Mouse (Mus musculus) CD4-positive, CD25-positive, alpha-beta regulatory T cell, adult 4 months (primary cell): ENCODE measurements at regions not wholly inside any gene's neighbourhood (a gene's known extent, or its start where the extent isn't known, plus 50 kb on each side); places are given as distances from the start of the nearest gene placed in this dataset.
"Not testable (repeated sequence)": the region's sequence is repeated elsewhere in the genome, so short reads cannot be mapped to it uniquely, and the experiment has no call there.

Source experiments
- ATAC-seq: one replicate; pipeline ENCODE4 v1.8.0; 2017

DNA sequence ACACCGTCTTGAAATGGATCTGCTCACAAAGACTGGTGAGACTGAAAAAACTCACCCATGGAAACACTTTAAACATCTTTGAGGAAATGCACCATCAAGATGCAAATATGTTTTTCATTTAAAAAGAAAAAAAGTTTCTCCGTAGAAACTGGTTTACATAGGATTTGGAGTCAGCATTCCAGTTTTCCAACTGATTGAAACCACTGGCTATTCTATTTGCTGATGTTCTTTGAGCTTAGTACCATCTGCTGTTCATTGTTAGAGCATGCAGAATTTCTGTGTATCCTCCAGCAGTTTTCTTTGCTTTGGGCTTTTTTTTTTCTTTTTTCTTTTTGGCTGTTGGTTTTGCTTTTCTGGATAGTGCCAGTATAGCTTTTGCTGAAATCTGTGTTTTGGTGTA lies 1948.3 kb downstream of the 9330182O14Rik start:
- no peak for ATAC-seq

DNA sequence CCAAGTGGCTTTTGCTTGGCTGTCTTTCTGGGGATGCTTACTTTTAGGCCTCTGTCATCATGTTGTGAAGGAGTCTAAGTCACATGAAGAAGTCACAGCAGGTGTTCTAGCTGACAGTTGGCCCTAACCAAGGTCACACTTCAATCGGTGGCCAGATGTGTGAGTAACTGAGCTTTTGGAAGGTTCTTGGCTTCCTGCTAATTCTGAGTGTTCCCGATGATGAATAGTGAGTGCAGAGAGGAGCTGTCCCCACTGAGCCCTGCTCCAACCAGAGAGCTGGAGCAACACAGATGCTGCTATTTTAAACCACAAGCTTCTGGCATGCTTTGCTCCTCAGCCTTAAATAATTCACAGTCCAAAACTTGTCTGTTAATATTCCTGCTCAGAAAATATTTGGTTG lies 1966.6 kb downstream of the 9330182O14Rik start:
- no peak for ATAC-seq

DNA sequence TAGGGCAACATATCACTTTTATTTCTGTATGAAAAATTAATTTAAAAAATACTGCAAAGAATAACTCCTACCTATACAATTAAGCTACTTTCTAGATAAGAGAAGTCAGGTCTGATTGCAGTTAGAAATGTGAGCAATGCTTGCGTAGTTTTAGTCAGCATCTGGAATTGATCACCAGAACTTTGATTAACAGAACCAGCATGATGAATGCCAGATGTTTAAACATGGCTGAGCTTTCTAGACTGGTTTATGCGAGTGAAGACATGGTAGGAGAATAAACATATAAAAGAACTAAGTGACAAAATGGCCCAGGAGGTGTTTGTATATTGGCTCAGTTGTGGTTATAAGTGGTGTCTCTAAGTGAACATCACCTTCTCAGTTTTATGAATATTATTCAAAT lies 1970.7 kb downstream of the 9330182O14Rik start:
- ATAC-seq: no peak

DNA sequence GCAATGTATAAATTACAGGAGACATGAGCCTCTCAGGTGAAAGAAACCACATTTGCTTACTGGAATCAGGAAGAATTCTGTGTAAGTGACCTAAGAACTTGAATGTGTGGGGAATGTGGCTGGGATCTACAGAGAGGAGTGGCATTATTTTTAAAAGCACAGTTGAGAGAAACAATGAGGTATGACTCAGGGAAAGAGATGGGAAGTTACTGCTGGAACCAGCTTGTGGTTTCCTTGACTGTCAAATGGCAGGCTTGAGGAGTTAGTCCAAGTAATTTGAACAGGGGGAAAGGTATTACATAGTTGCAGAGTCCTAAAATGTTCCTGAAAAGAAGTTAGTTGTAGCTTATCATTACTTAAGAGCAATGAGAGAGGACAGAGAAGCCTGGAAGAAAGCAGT lies 1972.9 kb downstream of the 9330182O14Rik start:
- no peak for ATAC-seq

DNA sequence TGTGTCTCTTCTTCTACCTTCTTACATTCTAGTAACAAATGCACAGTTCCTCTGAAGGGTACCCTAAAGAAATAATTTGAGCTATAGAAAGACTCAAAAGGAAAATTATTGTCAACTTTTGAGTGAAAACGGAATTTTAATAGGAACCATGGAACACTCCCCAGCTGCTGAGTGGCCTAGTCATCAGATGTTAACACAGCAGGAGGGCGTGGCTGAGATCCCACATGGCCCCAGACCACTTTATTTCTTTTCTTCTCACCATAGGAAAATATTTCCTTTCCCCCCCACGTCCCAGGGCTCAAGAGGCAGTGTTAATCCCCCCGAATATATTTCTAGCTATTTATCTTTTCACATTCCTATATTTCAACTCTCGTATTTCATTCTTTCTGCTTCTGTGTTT lies 1977.6 kb downstream of the 9330182O14Rik start:
- no peak for ATAC-seq

DNA sequence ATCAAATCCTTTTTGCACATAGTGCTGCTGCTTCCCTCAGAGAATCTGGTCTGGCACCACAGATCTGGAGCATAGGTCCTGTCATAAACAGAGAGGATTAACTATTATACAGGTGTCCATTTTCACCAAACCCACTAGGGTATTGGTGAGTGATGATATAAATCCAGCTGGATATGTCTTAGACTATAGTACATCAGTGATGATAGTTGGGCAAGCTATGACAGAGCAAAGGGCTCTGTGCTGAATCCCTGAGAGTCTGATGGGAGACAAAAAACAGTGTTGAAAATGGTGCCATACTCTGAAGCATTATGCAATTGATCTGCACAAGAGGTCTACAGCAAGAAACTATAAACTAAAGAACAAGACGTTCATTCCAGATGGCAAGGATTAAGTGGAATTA lies 1993.3 kb downstream of the 9330182O14Rik start:
- ATAC-seq: no peak

DNA sequence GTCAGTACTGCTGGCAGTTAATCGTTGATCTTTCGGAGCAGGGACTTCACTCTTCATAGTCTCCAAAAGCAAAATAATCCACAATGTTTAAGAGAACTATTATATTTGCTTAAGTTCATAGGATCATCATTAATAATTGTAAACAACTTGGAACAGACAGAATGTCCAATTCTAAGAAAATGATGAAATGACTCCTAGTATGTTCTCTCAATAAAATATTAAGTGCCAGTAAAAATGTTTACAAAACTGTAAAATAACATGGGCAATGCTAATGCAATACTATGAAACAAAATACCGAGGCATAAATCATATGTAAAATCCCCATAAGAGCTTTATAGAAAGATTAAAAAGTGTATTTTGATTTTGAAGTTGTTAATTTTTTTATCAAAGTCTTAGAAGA lies 1994.8 kb downstream of the 9330182O14Rik start:
- ATAC-seq: no peak

DNA sequence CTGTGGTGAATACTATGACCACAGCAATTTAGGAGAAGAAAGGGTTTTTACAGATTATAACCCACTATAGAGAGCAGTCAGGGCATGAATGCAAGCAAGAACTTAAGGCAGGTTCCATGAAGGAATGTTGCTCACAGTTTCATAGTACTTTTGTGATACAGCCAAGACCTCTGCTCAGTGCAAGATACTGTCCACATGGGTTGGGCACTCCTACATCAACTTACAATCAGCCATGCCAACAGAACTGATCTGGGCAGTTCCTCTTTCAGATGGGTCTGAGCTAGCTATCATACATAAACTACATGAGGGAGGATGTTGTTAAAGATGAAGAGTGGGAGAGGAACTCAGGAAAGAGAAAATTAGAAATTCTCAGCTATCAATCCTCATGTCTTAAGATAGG lies 2032.4 kb downstream of the 9330182O14Rik start:
- no peak for ATAC-seq

DNA sequence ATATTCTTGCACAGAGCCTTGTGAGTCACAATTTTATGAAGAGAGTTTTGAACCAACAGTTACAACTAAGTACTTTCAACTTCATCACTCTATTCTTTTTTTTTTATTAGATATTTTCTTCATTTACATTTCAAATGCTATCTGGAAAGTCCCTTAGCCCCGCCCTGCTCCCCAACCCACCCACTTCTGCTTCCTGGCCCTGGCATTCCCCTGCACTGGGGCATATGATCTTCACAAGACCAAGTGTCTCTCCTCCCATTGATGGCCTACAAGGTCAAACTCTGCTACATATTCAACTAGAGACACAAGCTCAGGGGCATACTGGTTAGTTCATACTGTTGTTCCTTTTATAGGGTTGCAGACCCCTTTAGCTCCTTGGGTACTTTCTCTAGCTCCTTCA lies 2043.6 kb downstream of the 9330182O14Rik start:
- not testable (repeated sequence) for ATAC-seq

DNA sequence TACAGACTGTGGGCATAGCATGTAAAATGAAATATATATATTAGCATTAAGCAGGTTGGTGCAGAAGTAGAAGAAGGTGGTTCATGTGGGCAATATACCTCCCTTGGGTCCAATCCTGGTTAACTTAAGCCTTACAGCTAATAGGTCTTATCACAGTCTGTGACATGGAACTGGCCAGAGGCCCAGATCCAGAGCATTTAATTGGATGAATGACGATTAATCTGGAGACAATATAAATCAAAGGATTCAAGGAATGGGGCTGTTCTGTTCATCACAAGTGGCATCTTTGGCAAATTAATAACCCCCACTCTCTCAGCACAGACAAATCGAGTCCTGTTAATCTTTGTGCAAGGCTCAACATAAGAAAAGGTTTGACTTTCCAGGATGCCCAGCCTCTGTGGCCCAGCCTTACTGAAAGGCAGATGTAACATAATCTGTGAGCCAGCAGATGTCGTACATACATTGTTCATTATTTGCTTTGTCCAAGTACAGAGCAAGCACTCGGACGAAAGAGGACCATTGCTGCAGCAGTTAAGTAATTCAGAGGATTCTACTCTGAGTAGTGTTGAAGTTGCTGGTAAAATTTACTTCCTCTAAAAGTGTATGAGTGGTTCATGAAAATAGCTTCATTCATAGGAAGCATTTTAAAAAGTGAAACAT lies 2073.2 kb downstream of the 9330182O14Rik start:
- no peak for ATAC-seq

DNA sequence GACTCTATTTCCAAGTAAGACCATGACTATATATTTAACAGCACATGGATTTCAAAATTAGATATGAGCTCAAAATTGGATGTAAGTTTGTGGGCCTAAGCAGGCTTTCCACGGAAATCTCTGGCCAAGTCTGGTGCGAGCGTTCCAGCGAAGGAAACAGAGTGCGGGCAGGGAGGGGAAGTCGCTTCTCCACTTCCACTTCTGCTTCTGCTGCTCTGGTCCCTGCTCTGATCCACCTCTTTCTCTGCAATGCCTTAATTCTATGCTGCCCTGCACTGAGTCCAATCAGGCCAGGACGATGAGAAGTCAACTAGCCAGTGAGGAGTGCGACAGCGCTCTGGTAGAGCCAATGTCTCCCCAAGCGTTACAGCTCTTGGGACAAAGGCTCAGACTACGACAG lies 2085.3 kb downstream of the 9330182O14Rik start:
- ATAC-seq: no peak

DNA sequence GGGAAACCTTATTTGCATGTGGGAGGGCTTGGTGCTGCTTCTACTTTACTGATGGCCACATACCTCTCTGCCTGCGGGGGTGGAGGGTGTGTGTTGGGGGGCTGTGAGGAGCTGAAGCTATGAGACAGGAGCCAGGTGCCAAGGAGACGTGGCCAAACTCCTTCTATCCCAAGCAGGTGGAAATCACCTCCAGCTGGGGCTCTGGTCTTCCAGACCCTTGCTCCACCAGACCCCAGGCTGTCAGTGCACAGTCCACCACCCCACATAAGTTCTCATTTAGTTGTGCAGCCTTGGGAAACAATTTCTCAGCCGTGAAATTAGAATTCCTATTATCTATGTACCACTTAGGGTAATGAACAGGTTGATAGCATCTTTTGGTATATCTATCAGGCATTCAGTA lies 2085.8 kb downstream of the 9330182O14Rik start:
- ATAC-seq: no peak

DNA sequence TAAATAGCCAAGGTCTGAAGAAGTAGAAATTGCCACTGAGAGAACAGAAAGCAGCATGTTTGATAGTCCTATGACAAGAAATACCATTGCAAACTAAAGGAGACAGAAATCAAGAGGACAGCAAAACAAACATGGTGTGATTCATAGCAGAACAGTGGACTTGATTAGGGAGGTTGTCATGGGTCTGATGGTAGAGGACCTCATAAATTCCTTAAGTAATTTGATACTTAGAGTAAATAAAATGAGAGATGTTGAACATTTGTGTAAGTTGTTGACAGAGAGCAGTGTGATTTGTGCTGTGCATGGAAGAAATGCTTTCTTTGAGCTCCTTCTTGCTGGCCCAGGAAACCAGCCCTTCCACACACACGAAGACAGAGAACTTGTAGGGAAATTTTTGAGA lies 2090.8 kb downstream of the 9330182O14Rik start:
- no peak for ATAC-seq

DNA sequence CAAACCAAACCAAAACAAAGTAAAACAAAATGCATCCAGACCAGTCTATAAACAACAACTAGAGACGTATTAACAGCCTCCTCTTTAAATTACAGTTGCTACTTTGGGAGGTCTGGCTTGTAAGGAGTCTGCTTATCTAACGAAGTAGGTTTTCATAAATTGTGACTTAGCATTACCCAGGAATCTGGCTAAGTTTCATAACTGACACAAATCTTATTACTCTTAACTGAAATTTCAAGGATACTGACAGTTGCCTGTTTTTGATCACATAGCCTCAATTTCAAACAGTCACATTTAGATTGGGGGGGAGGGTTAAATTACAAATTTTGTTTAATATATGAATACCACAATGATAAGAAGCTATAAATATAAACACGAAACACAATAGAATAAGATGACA lies 2097.5 kb downstream of the 9330182O14Rik start:
- ATAC-seq: no peak

DNA sequence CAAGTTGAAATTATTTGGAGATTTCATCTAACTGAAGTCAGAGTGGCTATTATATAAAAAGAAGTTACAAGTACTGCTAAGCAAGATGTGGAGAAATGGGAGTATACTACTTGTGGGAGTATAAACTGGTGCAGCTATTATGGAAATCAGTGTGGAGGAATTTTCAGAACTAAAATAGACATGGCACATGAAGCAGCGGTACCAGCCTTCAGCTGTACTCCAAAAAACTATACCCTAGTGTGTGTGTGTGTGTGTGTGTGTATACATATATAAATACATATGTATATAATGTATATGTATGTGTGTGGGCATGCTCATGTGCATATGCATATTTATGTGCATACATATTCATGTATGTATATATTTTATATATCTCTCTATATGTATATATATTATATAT lies 2112.6 kb downstream of the 9330182O14Rik start:
- no peak for ATAC-seq

DNA sequence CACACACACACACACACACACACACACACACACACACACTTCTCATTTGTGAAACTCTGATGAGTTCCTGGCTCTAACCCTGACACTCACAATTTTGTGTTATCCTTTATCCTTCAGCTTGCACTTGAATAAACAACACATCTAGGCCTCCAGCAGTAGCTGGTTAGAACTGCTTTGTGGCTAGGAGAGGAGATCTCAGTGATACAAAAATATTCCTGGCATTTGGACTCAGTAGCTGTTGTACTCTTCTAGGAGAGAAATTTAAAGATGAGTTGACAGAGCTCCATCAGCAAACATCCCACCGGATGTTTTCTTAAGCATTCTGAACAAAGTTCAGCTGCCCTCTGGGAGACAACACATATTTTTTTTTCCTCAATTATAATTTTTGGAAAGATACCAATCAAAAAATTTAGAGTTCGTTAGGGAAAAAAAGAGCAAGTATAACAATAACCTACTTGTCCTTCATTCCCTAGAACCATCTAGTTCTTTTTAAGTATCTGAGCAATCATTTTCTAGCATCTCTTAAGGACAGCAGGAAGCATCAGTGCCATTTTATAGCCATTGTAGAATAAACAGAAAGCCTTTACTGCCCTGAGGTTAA lies 2118.7 kb downstream of the 9330182O14Rik start:
- ATAC-seq: no peak

DNA sequence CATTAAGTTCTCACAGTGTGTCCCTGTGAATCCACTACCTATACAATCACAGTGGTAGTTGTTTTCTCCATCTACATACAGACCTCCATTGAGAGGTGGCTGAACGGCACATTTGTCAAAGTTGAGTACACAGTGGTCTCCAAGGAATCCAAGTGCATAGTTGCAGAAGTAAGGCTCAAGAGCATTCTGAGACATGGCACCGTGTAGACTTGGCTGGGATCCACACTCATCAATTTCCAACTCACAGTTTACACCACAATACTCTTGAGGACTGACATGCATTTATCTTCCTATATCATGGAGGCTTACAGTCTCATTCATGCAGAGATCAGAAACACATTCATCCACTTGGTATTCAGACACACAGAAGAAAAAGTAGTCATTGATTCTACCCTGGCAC lies 2122.2 kb downstream of the 9330182O14Rik start:
- no peak for ATAC-seq

DNA sequence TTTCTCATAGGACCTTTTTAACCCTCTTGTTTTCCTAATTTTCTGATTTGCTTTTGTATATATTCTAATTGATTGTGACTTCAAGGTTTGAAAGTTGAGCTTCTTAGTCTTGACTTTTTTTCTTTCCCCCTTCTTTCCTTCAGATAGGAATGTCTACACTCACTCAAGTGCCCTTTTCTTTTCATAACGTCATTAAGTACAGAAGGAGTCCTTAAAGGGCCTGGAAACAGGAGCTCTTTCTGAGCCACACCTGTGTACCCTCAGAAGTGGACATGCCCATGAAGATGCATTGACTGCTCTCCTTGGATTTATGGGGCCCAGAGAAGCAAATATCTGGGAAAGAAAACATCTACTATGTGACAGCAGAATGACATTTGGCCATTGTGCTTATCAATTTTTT lies 2141.0 kb downstream of the 9330182O14Rik start:
- no peak for ATAC-seq

DNA sequence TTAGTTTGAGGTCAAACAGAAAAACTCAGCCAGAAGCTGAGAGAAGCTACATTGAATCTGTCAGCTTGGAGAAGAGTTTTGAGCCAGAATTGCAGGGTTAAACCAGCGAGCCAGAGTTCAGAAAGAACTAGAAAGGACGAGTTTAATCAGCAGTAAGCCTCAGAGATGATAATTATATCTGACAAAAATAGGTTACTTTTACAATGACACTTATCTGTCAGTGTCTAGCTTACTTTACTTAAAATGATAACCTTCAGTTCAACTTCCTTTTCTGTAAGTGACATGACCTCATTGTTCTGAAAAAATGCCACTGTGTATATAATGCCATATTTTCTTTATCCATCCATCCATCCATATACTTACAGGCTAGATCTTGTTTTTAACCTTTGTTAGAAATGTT lies 2143.1 kb downstream of the 9330182O14Rik start:
- no peak for ATAC-seq

DNA sequence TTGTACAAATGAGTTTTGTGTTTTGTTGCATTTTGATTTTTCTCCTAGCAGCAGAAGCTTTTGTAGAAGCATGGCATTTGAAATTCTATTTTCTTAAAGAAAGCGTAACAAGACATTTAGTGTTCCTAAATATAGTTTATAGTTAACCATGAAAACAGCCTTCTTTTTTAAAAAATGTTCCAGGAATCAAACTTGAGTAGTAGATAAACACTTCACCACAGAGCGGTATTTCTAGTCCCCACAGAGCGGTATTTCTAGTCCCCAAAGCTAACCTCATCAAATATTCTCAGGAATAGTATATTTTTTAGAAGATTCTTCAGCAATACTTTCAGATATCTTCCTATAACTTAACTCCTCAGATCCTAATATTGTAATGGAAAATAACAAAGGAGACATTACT lies 2146.6 kb downstream of the 9330182O14Rik start:
- ATAC-seq: no peak

DNA sequence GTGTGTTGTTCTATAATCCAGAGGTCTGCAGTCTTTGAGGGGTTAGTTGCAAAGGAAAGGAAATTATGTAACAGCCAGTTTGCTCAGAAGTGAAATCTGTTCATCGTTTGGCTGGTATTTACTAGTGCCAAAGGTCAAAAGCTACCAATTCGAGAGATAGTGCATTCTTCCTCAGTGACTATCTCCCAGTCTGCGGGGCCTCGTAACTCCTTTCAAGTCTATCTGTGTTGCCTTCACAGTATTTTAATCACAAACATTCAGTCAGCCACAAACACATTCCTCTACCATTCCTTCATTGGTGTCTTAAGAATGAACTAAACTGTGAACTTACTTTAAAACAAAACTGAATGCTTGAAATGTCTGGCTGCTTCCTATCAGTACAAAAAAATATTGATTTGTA lies 2162.2 kb downstream of the 9330182O14Rik start:
- ATAC-seq: no peak

DNA sequence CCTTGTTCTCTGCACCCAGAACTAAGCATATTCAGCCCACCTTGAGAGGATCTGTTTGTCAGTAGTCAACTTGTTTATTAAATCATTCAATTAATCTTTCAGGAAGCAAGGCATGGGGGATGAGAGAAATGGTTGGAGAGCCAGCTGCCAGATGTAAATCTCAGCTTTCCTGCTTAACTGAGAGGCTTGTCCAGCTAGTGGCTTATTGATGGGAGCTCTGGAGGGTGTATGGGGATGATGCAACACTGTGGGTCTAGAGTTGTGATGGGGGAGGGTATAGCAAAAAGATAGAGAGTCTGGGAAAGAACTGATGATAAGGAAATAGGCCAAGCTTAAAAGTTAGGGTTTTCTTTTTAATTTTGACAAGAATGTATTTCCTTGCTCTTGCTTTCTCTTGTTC lies 2163.3 kb downstream of the 9330182O14Rik start:
- ATAC-seq: no peak

DNA sequence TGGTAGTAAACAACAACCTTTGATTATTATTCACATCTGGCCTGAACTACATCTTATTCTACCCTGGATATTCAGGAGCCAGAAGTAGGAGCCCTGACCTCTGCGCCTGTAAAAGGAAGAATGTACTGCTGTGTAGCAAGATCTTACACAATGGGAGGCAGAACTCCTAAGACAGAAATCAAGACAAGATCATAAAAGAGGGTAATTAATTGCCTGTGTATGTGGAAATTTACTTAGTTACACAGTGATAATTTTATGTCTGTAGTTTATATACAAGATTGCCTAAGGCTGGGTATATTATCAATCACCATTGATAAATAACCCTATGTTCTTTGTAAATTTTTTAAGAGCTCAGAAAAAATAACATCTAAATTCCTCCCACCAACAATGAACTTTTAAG lies 2167.8 kb downstream of the 9330182O14Rik start:
- ATAC-seq: no peak

DNA sequence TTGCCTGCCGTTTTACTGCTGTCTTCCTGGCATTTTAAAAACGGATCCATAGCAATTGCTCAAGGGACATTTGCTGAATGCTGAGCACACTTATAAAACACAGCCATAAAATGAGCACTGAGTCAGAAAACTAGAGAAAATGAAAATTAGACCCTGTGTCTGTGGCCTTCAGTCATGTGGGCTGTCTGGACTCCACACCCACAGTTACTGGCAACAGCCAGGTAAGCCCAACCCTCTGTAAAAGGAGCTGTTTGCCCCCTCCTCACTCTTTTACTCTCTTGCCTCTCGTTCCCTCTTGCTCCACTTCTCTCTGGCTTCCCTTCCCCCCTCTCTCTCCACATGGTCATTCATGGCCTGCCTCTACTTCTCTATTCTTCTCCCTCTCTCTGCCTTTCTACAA lies 2169.9 kb downstream of the 9330182O14Rik start:
- ATAC-seq: no peak

DNA sequence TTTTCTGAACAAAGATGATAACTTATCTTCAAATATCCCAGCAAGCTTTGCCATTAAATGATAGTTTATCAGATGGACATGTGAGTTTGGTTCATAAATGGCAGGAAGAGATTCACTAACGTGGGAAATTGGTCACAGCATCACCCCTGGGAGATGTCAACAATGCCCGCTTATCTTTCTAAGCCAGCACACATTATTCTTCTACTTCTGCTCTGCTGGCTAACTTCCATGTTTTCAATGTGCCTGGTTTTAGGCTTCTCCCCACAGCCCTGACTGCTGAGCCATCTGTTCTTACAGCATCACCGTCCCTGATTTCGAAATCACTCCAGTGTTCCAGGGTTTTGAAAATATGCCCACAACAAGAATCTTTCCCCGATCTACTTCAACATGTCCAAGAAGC lies 2175.4 kb downstream of the 9330182O14Rik start:
- no peak for ATAC-seq
